Mouse (Mus musculus) MEL (cell line): ENCODE data around the gene Sipa1l3. TPM values are rescaled to one million over a fixed set of nuclear protein-coding genes. Genes with fewer than 3 reads are reported as not detected.

Source experiments
- DNase-seq: peaks from one replicate; pipeline ENCODE4 v3.0.0; 2011; ENCODE audit warnings: low read depth, low spot score
- H3K27ac ChIP-seq: 2 replicates; pipeline ENCODE4 v1.5.1; 2012; ENCODE audit warnings: low read depth, mild to moderate bottlenecking, control low read depth, low read length, moderate library complexity; ENCODE audit not compliant: control insufficient read depth
- H3K27me3 ChIP-seq, 2 experiments: fragments of 150-350 bp in 1 of 2; sonication (generic) in 1 of 2; 2 replicates each; pipeline ENCODE4 v1.6.1; 2012; ENCODE audit warnings: low read length in 2 of 2, mild to moderate bottlenecking in 2 of 2, improper control_type of control experiment in 1 of 2, moderate library complexity in 1 of 2; ENCODE audit not compliant: insufficient read depth in 2 of 2, control insufficient read depth in 1 of 2
- H3K36me3 ChIP-seq, 2 experiments: 2 replicates each; pipeline ENCODE4 v1.6.1; 2012 to 2014; ENCODE audit warnings: low read length in 2 of 2, improper control_type of control experiment in 1 of 2, inconsistent platforms in 1 of 2, mild to moderate bottlenecking in 1 of 2; ENCODE audit not compliant: insufficient read depth in 2 of 2, control insufficient read depth in 1 of 2
- H3K4me1 ChIP-seq, 2 experiments: fragments of 150-350 bp in 1 of 2; sonication (generic) in 1 of 2; 2 replicates each; pipeline ENCODE4 v1.6.1; 2012; ENCODE audit warnings: low read length in 2 of 2, improper control_type of control experiment in 1 of 2, mild to moderate bottlenecking in 1 of 2; ENCODE audit not compliant: insufficient read depth in 2 of 2, control insufficient read depth in 1 of 2
- H3K4me3 ChIP-seq, 2 experiments: fragments of 150-350 bp in 1 of 2; sonication (generic) in 1 of 2; 2 replicates each; pipeline ENCODE4 v1.5.1; 2012; ENCODE audit warnings: low read depth in 2 of 2, low read length in 2 of 2, mild to moderate bottlenecking in 2 of 2, moderate library complexity in 2 of 2, control low read depth in 1 of 2, improper control_type of control experiment in 1 of 2; ENCODE audit not compliant: control insufficient read depth in 1 of 2, insufficient read depth in 1 of 2
- H3K79me2 ChIP-seq: 2 replicates; pipeline ENCODE4 v1.6.1; 2012; ENCODE audit warnings: mild to moderate bottlenecking, low read length, moderate library complexity; ENCODE audit not compliant: control insufficient read depth, poor library complexity, insufficient read depth
- H3K9ac ChIP-seq: 2 replicates; pipeline ENCODE4 v1.6.1; 2012; ENCODE audit warnings: low read depth, mild to moderate bottlenecking, control low read depth, low read length, moderate library complexity; ENCODE audit not compliant: control insufficient read depth, poor library complexity, severe bottlenecking
- H3K9me3 ChIP-seq: fragments of 150-350 bp; sonication (generic); replicated peaks from 2 replicates; pipeline ENCODE4 v1.6.1; 2012; ENCODE audit warnings: mild to moderate bottlenecking, low read length, improper control_type of control experiment, moderate library complexity; ENCODE audit not compliant: insufficient read depth
- E2F4 ChIP-seq: IDR thresholded peaks from 2 replicates; pipeline ENCODE4 v1.6.1; 2011; ENCODE audit warnings: low read depth, low read length, improper control_type of control experiment, borderline replicate concordance
- ELF1 ChIP-seq: IDR thresholded peaks from 2 replicates; pipeline ENCODE4 v1.6.1; 2014; ENCODE audit warnings: low read depth, mild to moderate bottlenecking, inconsistent platforms, low read length, improper control_type of control experiment, moderate library complexity
- GATA1 ChIP-seq: IDR thresholded peaks from 2 replicates; pipeline ENCODE4 v1.6.1; 2011; ENCODE audit warnings: low read depth, low read length, improper control_type of control experiment
- HCFC1 ChIP-seq: IDR thresholded peaks from 2 replicates; pipeline ENCODE4 v1.6.1; 2012; ENCODE audit warnings: low read depth, mild to moderate bottlenecking, inconsistent platforms, low read length, improper control_type of control experiment, moderate library complexity
- JUND ChIP-seq: IDR thresholded peaks from 2 replicates; pipeline ENCODE4 v1.6.1; 2011; ENCODE audit warnings: low read depth, mild to moderate bottlenecking, improper control_type of control experiment, low read length
- KAT2A ChIP-seq: conservative IDR thresholded peaks from 2 replicates; pipeline ENCODE4 v1.6.1; 2012; ENCODE audit warnings: low read depth, low read length, improper control_type of control experiment, inconsistent platforms
- MAX ChIP-seq: IDR thresholded peaks from 2 replicates; pipeline ENCODE4 v1.6.1; 2011; ENCODE audit warnings: low read length, improper control_type of control experiment
- MAZ ChIP-seq: IDR thresholded peaks from 2 replicates; pipeline ENCODE4 v1.6.1; 2012; ENCODE audit warnings: low read depth, mild to moderate bottlenecking, inconsistent platforms, low read length, improper control_type of control experiment
- MEF2A ChIP-seq: IDR thresholded peaks from 2 replicates; pipeline ENCODE4 v1.6.1; 2014; ENCODE audit warnings: low read depth, mild to moderate bottlenecking, inconsistent platforms, low read length, improper control_type of control experiment; ENCODE audit not compliant: poor library complexity, insufficient replicate concordance, severe bottlenecking; ENCODE audit errors: extremely low read depth
- MXI1 ChIP-seq: IDR thresholded peaks from 2 replicates; pipeline ENCODE4 v1.6.1; 2011; ENCODE audit warnings: mild to moderate bottlenecking, low read depth, low read length, improper control_type of control experiment
- NELFE ChIP-seq: IDR thresholded peaks from 2 replicates; pipeline ENCODE4 v1.6.1; 2011; ENCODE audit warnings: low read depth, low read length, improper control_type of control experiment
- NRF1 ChIP-seq: IDR thresholded peaks from 2 replicates; pipeline ENCODE4 v1.6.1; 2014; ENCODE audit warnings: low read depth, mild to moderate bottlenecking, inconsistent platforms, low read length, improper control_type of control experiment, moderate library complexity; ENCODE audit not compliant: poor library complexity, insufficient read depth, severe bottlenecking
- POLR2A ChIP-seq, 2 experiments: IDR thresholded peaks; 2 replicates each; pipeline ENCODE4 v1.6.1; 2011 to 2012; ENCODE audit warnings: low read length in 2 of 2, mild to moderate bottlenecking in 2 of 2, control low read depth in 1 of 2, improper control_type of control experiment in 1 of 2, low read depth in 1 of 2, moderate library complexity in 1 of 2; ENCODE audit not compliant: control insufficient read depth in 1 of 2, insufficient read depth in 1 of 2, poor library complexity in 1 of 2
- POLR2AphosphoS2 ChIP-seq: IDR thresholded peaks from 2 replicates; pipeline ENCODE4 v1.6.1; 2011; ENCODE audit warnings: low read length, improper control_type of control experiment
- POLR2AphosphoS5 ChIP-seq: IDR thresholded peaks from 2 replicates; pipeline ENCODE4 v1.6.1; 2012; ENCODE audit warnings: low read depth, borderline replicate concordance, mild to moderate bottlenecking, inconsistent platforms, low read length, moderate library complexity, mixed read lengths
- RCOR1 ChIP-seq: IDR thresholded peaks from 2 replicates; pipeline ENCODE4 v1.6.1; 2012; ENCODE audit warnings: low read depth, mild to moderate bottlenecking, inconsistent platforms, low read length, improper control_type of control experiment
- SIN3A ChIP-seq: IDR thresholded peaks from 2 replicates; pipeline ENCODE4 v1.6.1; 2012; ENCODE audit warnings: low read length, improper control_type of control experiment, inconsistent platforms
- TAL1 ChIP-seq: IDR thresholded peaks from 2 replicates; pipeline ENCODE4 v1.6.1; 2012; ENCODE audit warnings: mild to moderate bottlenecking, inconsistent platforms, low read length, moderate library complexity, mixed read lengths
- TBP ChIP-seq: IDR thresholded peaks from 2 replicates; pipeline ENCODE4 v1.8.0; 2011; ENCODE audit warnings: low read depth, low read length, improper control_type of control experiment
- TCF12 ChIP-seq: IDR thresholded peaks from 2 replicates; pipeline ENCODE4 v1.6.1; 2014; ENCODE audit warnings: low read depth, mild to moderate bottlenecking, inconsistent platforms, low read length, improper control_type of control experiment, moderate library complexity
- UBTF ChIP-seq: IDR thresholded peaks from 2 replicates; pipeline ENCODE4 v1.6.1; 2012; ENCODE audit warnings: low read depth, mild to moderate bottlenecking, inconsistent platforms, low read length, improper control_type of control experiment, moderate library complexity, borderline replicate concordance; ENCODE audit not compliant: insufficient read depth
- ZC3H11A ChIP-seq: IDR thresholded peaks from 2 replicates; pipeline ENCODE4 v1.6.1; 2012; ENCODE audit warnings: low read depth, mild to moderate bottlenecking, inconsistent platforms, low read length, improper control_type of control experiment
- polyA plus RNA-seq, 2 experiments: library from polyadenylated mRNA; stranded (reverse) in 1 of 2; unstranded in 1 of 2; fragments of >175 nt in 1 of 2; fragments of >200 nt in 1 of 2; gene quantifications; 2 replicates each; pipeline versions ENCODE4 v1.2.1 to v1.2.4; 2012; ENCODE audit warnings: low replicate concordance in 2 of 2, low read depth in 1 of 2; ENCODE audit not compliant: insufficient read length in 2 of 2, insufficient read depth in 1 of 2, missing spikeins in 1 of 2
- total RNA-seq: library from RNA; depleted of rRNA; stranded (reverse); fragments of 300-350 nt; gene quantifications from 2 replicates; pipeline ENCODE4 v1.2.3, GENCODE M21; 2012

Gene Sipa1l3
- total and polyA plus RNA-seq, 3 experiments, result 14.9 to 49.4 TPM; not detected in 1

GRCm38 (mm10) chr7:29304463-29305262 is 213.8 kb downstream of the Sipa1l3 start:
- H3K27ac ChIP-seq, result no peak overlapping the region
- no peaks in the 10 kb centered on the region; the same call in none of the 2 replicates for H3K79me2 ChIP-seq
- H3K27me3 ChIP-seq, result no peaks in the 10 kb centered on the region
- no peaks in the 10 kb centered on the region for H3K9me3 ChIP-seq
- DNase-seq, result peak; percentile 39
- H3K36me3 ChIP-seq, result peaks cover 0 to 4% of the 10 kb centered on the region in 2 experiments; a peak in 2 of 4 replicates
- H3K4me1 ChIP-seq, result peaks cover 3 to 7% of the 10 kb centered on the region in 2 experiments
- TF ChIP-seq TBP (no peak), UBTF (no peak)
- H3K9ac ChIP-seq, result peak overlapping the region; percentile 73
- peak overlapping the region; percentile 52 to 65 for H3K4me3 ChIP-seq

GRCm38 (mm10) chr7:29303738-29304462 is 214.5 kb downstream of the Sipa1l3 start, which contains the start of gene Dpf1:
Dpf1 (plus strand) TSS chr7:29303951.
- no peaks in the 10 kb centered on the region for H3K27me3 ChIP-seq
- peak; percentile 92 for DNase-seq
- no peaks in the 10 kb centered on the region for H3K9me3 ChIP-seq

More at GRCm38 (mm10) chr7:29303738-29304462, 214.5 kb downstream of the Sipa1l3 start, which contains the start of gene Dpf1:
- Histone ChIP-seq H3K4me3 (peak within 1 kb of the TSS; percentile 52 to 65), H3K36me3 (peaks cover 0 to 4% of the 10 kb centered on the region in 2 experiments; a peak in 1 of 4 replicates), H3K4me1 (peaks cover 3 to 5% of the 10 kb centered on the region in 2 experiments; a peak in 3 of 4 replicates), H3K27ac (no peak within 1 kb of the TSS), H3K79me2 (no peaks in the 10 kb centered on the region; the same call in none of the 2 replicates), H3K9ac (peak within 1 kb of the TSS; percentile 73)
- TF ChIP-seq POLR2A (IDR thresholded peaks at IDR 0.05; ENCODE audit: control insufficient read depth in 1 of 2, insufficient read depth in 1 of 2, low read depth in 1 of 2, low read length in 2 of 2, poor library complexity in 1 of 2), result peak; percentile 46 to 69; a peak in 2 of 4 replicates
- peak; percentile 48 for TF ChIP-seq SIN3A
- TF ChIP-seq NRF1, result peak; percentile 56
- 0 out of 2 replicates have a peak, but pooled peaks have one; percentile 47 for TF ChIP-seq MAX
- peak; percentile 84 for TF ChIP-seq MXI1
- TF ChIP-seq MAZ, result no peak
- peak; percentile 36; the same call in 1 of the 2 replicates for TF ChIP-seq TBP
- peak; percentile 94 for TF ChIP-seq RCOR1
- peak; percentile 96 for TF ChIP-seq HCFC1
- peak; percentile 47; the same call in 1 of the 2 replicates for TF ChIP-seq E2F4
- no peak for TF ChIP-seq POLR2AphosphoS2
- peak; percentile 42 for TF ChIP-seq NELFE
- TF ChIP-seq MEF2A, result no peak
- TF ChIP-seq TCF12, result 0 out of 2 replicates have a peak, but pooled peaks have one; percentile 32
- TF ChIP-seq KAT2A, result peak; percentile 80
- no peak for TF ChIP-seq ZC3H11A
- TF ChIP-seq GATA1, result no peak
- peak; percentile 49; the same call in 1 of the 2 replicates for TF ChIP-seq ELF1
- TF ChIP-seq TAL1, result no peak
- no peak for TF ChIP-seq POLR2AphosphoS5
- TF ChIP-seq JUND, result no peak
- TF ChIP-seq UBTF, result 0 out of 2 replicates have a peak, but pooled peaks have one; percentile 79
